Mouse (Mus musculus): ENCODE measurements at regions not wholly inside any gene's neighbourhood (a gene's known extent, or its start where the extent isn't known, plus 50 kb on each side); places are given as distances from the start of the nearest gene placed in this dataset.

DNA sequence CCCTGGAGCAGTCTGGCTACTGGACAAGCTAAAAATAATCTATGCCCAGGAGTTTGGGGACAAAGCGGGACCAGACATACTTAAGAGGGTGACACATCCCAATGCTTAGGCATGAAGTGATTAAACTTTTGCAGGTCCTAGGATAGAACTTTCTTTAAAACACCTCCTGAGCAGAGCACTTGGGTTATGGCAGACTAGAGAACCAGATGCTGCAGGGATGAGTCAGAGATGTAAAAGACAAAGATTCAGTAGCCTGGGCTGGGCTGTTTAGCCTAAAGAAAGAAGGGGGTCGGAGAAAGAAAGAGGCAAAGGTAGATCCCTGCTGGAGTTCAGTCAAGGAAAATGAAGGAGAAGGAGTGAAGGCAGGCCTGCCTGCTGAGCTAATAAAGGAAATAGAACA is 249.0 kb downstream of the Pax3 start:
- H3K4me3 ChIP-seq (ENCODE audit: insufficient read depth, poor library complexity, severe bottlenecking) = no peak overlapping the region
- no peaks in the 10 kb centered on the region for H3K27me3 ChIP-seq (ENCODE audit: control insufficient read depth, insufficient read depth, insufficient read length)
- H3ac ChIP-seq (ENCODE audit: control insufficient read depth, insufficient read length, low read depth) = no peak overlapping the region
- no peaks in the 10 kb centered on the region for H3K36me3 ChIP-seq (ENCODE audit: control insufficient read depth, insufficient read depth)
- H3K79me2 ChIP-seq (ENCODE audit: control insufficient read depth, insufficient read depth) = no peaks in the 10 kb centered on the region
- H3K79me3 ChIP-seq (ENCODE audit: low read depth) = no peaks in the 10 kb centered on the region
- TF ChIP-seq USF1 (IDR thresholded peaks at IDR 0.05; ENCODE audit: low read depth) = no peak
- no peak for TF ChIP-seq MYOD1 (IDR thresholded peaks at IDR 0.05; ENCODE audit: control insufficient read depth, insufficient read length, low read depth)
- TF ChIP-seq CTCF (IDR thresholded peaks at IDR 0.05; ENCODE audit: control insufficient read depth, insufficient read depth, insufficient read length) = no peak
- TF ChIP-seq CEBPB (IDR thresholded peaks at IDR 0.05; ENCODE audit: low read depth) = no peak
- no peak for TF ChIP-seq MYOG (IDR thresholded peaks at IDR 0.05; ENCODE audit: control insufficient read depth, extremely low read depth, insufficient read length)
- TF ChIP-seq FOSL1 (IDR thresholded peaks at IDR 0.05; ENCODE audit: insufficient read depth, low read length, poor library complexity, severe bottlenecking) = no peak

DNA sequence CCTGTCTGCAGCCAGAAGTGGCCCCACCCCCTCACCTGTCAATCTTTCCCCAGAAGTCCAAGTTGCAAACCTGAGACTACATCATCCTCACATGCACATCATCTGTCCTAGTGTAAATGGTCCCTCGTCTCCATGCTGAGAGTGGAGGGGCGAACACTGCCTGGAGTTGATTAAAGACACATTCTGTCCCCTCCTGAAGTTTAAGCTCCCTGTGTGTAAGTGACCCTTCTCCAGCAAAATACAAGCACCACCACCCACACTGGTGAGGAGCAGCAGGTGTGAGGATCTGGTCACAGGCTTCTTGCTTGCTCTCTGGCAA is 252.6 kb downstream of the Pax3 start:
- TF ChIP-seq MYOG (IDR thresholded peaks at IDR 0.05; ENCODE audit: control insufficient read depth, extremely low read depth, insufficient read length) (no peak), MYOD1 (IDR thresholded peaks at IDR 0.05; ENCODE audit: control insufficient read depth, insufficient read length, low read depth) (no peak)
- no peaks in the 10 kb centered on the region for H3K27me3 ChIP-seq (ENCODE audit: control insufficient read depth, insufficient read depth, insufficient read length)
- H3K79me3 ChIP-seq (ENCODE audit: low read depth) = no peaks in the 10 kb centered on the region
- no peaks in the 10 kb centered on the region for H3K36me3 ChIP-seq (ENCODE audit: control insufficient read depth, insufficient read depth)
- H3K4me3 ChIP-seq (ENCODE audit: insufficient read depth, poor library complexity, severe bottlenecking) = no peak overlapping the region
- no peaks in the 10 kb centered on the region for H3K79me2 ChIP-seq (ENCODE audit: control insufficient read depth, insufficient read depth)
- H3ac ChIP-seq (ENCODE audit: control insufficient read depth, insufficient read length, low read depth) = no peak overlapping the region

DNA sequence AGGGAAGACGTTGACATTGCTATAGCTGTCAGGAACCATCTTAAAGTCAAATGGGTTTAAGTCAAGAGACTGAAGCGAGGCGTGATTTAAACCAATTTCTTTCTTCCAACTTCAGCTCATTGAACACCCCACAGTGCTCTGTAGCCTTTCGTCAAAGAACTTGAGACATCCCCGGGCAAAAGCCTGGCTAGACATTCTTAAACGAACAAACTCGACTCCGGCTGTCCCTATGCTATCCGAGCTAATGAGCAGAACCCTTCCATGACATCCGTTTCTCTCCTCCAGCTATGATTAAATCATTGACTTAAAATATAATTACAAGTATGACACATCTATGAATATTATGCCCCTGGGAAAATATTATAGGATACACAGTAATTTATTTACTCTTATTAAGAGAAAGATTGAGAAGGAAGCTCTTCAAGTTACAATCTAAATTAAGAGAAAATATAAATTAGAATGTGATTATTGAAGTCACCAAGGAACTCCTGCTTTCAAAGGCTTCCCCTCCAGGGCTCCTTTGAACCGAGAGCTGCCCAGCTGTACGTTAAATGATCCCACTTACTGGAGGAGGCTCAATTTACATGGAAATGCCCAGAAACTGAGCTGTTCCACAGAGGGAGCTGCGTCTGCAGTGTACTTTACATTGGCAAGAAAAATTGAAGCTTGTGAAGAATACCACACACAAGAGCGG is 253.2 kb downstream of the Pax3 start:
- H3K79me2 ChIP-seq (ENCODE audit: control insufficient read depth, insufficient read depth) = no peaks in the 10 kb centered on the region
- no peak overlapping the region for H3K4me3 ChIP-seq (ENCODE audit: insufficient read depth, poor library complexity, severe bottlenecking)
- H3K36me3 ChIP-seq (ENCODE audit: control insufficient read depth, insufficient read depth) = no peaks in the 10 kb centered on the region
- no peak for TF ChIP-seq MYOD1 (IDR thresholded peaks at IDR 0.05; ENCODE audit: control insufficient read depth, insufficient read length, low read depth)
- no peaks in the 10 kb centered on the region for H3K27me3 ChIP-seq (ENCODE audit: control insufficient read depth, insufficient read depth, insufficient read length)
- H3ac ChIP-seq (ENCODE audit: control insufficient read depth, insufficient read length, low read depth) = no peak overlapping the region
- H3K79me3 ChIP-seq (ENCODE audit: low read depth) = no peaks in the 10 kb centered on the region

DNA sequence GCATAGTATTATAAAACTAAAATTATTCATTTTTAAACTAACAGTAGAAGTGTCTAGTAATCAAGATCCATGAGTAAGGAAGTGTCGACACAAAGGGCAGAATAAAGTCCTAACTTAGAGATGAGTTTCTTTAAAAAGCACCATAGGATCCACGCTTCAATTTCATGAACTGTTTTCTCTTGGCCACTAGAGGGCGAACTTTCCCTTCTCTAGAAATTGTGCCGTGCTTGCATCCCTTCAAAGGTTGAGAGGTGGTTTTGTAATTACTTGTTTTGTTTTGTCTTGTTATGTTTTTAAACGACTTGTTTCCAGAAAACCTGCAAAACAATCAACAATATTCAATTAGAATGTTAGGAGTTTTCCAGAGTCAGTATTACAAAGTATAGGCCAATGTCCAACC is 253.8 kb downstream of the Pax3 start:
- Histone ChIP-seq H3K36me3 (ENCODE audit: control insufficient read depth, insufficient read depth) (no peaks in the 10 kb centered on the region), H3K79me2 (ENCODE audit: control insufficient read depth, insufficient read depth) (no peaks in the 10 kb centered on the region), H3ac (ENCODE audit: control insufficient read depth, insufficient read length, low read depth) (no peak overlapping the region), H3K27me3 (ENCODE audit: control insufficient read depth, insufficient read depth, insufficient read length) (no peaks in the 10 kb centered on the region), H3K79me3 (ENCODE audit: low read depth) (no peaks in the 10 kb centered on the region), H3K4me3 (ENCODE audit: insufficient read depth, poor library complexity, severe bottlenecking) (no peak overlapping the region)
- TF ChIP-seq CTCF (IDR thresholded peaks at IDR 0.05; ENCODE audit: control insufficient read depth, insufficient read depth, insufficient read length) (peak; percentile 1), CEBPB (IDR thresholded peaks at IDR 0.05; ENCODE audit: low read depth) (no peak), MYOD1 (IDR thresholded peaks at IDR 0.05; ENCODE audit: control insufficient read depth, insufficient read length, low read depth) (no peak), MYOG (IDR thresholded peaks at IDR 0.05; ENCODE audit: control insufficient read depth, extremely low read depth, insufficient read length) (no peak)

DNA sequence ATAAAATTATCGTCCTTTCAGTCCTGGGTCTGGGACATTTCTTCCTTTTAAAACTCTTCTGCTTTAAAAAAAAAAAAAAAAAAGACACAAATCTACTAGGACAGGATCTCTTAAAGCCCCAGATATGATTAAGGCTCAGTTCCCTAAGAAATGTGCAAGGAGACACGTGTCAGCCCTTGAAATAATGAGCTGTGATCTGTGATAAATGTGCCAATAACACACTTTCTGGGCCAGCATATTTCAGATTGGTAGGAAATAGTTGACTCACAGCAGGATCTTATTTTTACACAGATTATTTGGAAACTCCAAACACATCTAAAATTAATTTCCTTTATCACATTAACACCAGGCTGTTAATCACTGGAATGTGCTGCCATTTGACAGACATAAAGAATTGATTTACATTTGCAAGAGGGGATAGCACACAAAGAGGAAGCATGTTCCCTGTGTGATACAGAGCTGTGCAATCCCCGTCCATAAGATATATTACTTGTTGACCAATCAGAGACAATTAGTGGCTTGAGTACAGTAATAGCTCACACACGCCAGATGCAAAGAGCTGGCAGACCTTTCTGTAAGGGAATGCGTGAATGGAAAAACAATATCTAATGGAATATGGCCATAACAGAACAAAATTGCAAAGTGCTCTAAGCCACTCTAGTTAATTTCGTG is 263.7 kb downstream of the Pax3 start:
- no peak overlapping the region for H3ac ChIP-seq (ENCODE audit: control insufficient read depth, insufficient read length, low read depth)
- no peak overlapping the region for H3K4me3 ChIP-seq (ENCODE audit: insufficient read depth, poor library complexity, severe bottlenecking)
- H3K27me3 ChIP-seq (ENCODE audit: control insufficient read depth, insufficient read depth, insufficient read length) = peaks cover 22% of the 10 kb centered on the region
- no peaks in the 10 kb centered on the region for H3K79me3 ChIP-seq (ENCODE audit: low read depth)
- no peaks in the 10 kb centered on the region for H3K79me2 ChIP-seq (ENCODE audit: control insufficient read depth, insufficient read depth)
- TF ChIP-seq MAX (IDR thresholded peaks at IDR 0.05) = no peak
- no peak for TF ChIP-seq FOSL1 (IDR thresholded peaks at IDR 0.05; ENCODE audit: insufficient read depth, low read length, poor library complexity, severe bottlenecking)
- no peak for TF ChIP-seq MYOG (IDR thresholded peaks at IDR 0.05; ENCODE audit: control insufficient read depth, extremely low read depth, insufficient read length)
- no peak for TF ChIP-seq USF1 (IDR thresholded peaks at IDR 0.05; ENCODE audit: low read depth)
- TF ChIP-seq CTCF (IDR thresholded peaks at IDR 0.05; ENCODE audit: control insufficient read depth, insufficient read depth, insufficient read length) = no peak
- TF ChIP-seq CEBPB (IDR thresholded peaks at IDR 0.05; ENCODE audit: low read depth) = no peak
- TF ChIP-seq MYOD1 (IDR thresholded peaks at IDR 0.05; ENCODE audit: control insufficient read depth, insufficient read length, low read depth) = no peak
- H3K36me3 ChIP-seq (ENCODE audit: control insufficient read depth, insufficient read depth) = no peaks in the 10 kb centered on the region

DNA sequence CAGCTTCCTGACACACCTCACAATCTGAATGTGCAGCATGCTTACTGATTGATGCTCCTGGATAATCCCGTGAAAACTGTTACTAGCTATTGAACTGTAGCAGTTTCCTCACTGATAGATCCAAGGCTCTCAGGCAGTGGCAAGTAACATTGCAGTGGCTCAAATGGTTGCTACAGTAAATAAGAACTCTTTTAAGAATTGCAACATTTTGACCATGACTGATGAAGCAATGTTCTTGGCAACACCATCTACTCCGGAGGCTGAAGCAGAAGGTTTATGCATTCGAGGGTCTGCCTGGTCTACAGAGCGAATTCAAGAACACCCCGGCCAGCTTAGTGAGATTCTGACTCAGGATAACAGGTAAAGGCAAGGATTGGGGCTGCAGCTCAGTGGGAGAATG is 264.7 kb downstream of the Pax3 start:
- Histone ChIP-seq H3K36me3 (ENCODE audit: control insufficient read depth, insufficient read depth) (no peaks in the 10 kb centered on the region), H3K4me3 (ENCODE audit: insufficient read depth, poor library complexity, severe bottlenecking) (no peak overlapping the region), H3K27me3 (ENCODE audit: control insufficient read depth, insufficient read depth, insufficient read length) (peaks cover 25% of the 10 kb centered on the region), H3ac (ENCODE audit: control insufficient read depth, insufficient read length, low read depth) (no peak overlapping the region), H3K79me2 (ENCODE audit: control insufficient read depth, insufficient read depth) (no peaks in the 10 kb centered on the region), H3K79me3 (ENCODE audit: low read depth) (no peaks in the 10 kb centered on the region)
- no peak for TF ChIP-seq USF1 (IDR thresholded peaks at IDR 0.05; ENCODE audit: low read depth)
- no peak for TF ChIP-seq MAX (IDR thresholded peaks at IDR 0.05)
- no peak for TF ChIP-seq CEBPB (IDR thresholded peaks at IDR 0.05; ENCODE audit: low read depth)
- no peak for TF ChIP-seq CTCF (IDR thresholded peaks at IDR 0.05; ENCODE audit: control insufficient read depth, insufficient read depth, insufficient read length)
- no peak for TF ChIP-seq MYOD1 (IDR thresholded peaks at IDR 0.05; ENCODE audit: control insufficient read depth, insufficient read length, low read depth)
- no peak for TF ChIP-seq MYOG (IDR thresholded peaks at IDR 0.05; ENCODE audit: control insufficient read depth, extremely low read depth, insufficient read length)
- no peak for TF ChIP-seq FOSL1 (IDR thresholded peaks at IDR 0.05; ENCODE audit: insufficient read depth, low read length, poor library complexity, severe bottlenecking)

Data from C2C12 (cell line).